Mouse (Mus musculus) adrenal gland, postnatal 25 days (tissue): ENCODE data around the gene Nt5e. TPM values are rescaled to one million over a fixed set of nuclear protein-coding genes. Genes with fewer than 3 reads are reported as not detected.
A peak's percentile ranks its signal among the peaks of the same experiment; 100 is the strongest.

Experiments used
- DNase-seq: peaks from one replicate; pipeline ENCODE4 v3.0.0; 2021; ENCODE audit warnings: mixed read lengths
- total RNA-seq: library from RNA; stranded (reverse); gene quantifications from 2 replicates; pipeline ENCODE4 v1.2.3, GENCODE M21; 2021

The Nt5e gene
- total RNA-seq, 1 experiment from 2014 or later: 12.3 TPM

DNA sequence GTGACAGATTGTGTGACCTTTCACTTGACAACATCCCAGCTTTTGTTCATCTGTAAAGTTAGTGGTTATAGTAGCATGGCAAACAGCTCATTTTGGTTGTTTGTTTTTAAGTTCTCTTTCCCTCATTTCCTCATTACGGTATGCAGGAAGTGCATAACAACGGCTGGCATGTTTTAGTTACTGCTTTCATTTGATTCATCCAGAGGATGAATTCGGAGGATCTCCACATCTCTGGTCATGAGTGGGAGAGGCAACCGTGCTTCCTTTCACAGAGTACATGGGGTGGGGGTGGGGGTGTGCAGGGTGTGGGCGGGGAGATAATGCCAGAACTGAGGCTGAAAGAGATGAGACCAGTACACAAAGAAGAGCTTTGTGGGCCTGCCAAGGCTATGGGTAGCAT, 19.9 kb downstream of the Nt5e start:
- no peak for DNase-seq

DNA sequence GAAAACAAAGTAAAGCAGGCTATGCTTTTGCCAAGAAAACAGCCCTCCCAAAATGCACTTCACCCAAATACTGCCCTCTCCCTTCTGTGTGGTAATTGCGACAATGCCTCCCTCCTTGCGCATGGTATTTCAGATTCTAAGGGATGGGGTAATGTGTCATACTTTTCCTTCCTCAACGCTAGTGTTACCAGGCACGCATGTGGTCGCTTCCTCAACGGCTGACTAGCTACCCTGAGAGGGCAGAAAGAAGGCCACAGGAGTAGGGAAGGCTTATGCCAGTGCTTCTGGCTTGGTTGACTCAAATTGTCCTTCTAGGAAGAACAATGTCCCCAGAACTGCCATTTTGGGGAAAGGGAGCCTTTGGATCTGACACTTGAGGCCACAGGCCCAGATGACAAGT, 21.6 kb downstream of the Nt5e start:
- DNase-seq: no peak

DNA sequence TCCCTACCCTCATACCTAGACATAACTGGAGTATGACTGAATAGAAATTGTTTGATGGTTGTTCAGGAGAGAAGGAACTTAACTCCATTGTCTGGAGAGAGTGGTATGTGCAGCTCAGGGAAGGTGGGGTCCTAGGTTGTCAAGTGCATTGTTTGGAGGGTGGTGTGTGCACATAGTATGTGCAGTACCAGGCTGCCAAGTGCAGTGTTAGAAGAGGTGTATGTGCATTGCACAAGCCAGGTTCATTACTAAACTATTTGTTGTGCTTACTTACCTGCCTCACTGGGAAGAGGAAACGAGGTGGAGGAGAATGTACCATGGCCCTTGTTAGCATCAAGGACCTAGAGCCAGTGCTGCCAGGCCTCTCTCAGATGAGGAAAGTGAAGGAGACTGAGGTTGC, 23.3 kb downstream of the Nt5e start:
- no peak for DNase-seq

DNA sequence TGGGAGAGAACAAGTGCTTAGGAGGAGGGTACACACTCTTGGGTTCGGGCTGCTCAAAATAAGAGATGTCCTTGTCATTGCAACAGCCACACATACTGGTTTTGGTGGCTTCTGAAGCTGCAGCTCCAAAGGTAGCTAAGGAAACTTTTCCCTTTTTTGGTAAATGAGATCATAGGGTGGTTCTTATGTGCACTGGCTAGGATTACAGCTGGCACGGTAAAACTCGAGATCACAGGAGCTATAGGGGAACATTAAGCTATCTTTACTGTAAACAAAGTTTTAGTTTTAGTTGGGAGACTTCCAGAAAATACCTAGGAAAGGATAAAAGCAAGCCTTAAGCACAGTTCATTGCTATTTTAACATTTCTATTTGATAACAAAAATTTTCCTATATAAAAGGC, 24.2 kb downstream of the Nt5e start:
- DNase-seq: no peak

DNA sequence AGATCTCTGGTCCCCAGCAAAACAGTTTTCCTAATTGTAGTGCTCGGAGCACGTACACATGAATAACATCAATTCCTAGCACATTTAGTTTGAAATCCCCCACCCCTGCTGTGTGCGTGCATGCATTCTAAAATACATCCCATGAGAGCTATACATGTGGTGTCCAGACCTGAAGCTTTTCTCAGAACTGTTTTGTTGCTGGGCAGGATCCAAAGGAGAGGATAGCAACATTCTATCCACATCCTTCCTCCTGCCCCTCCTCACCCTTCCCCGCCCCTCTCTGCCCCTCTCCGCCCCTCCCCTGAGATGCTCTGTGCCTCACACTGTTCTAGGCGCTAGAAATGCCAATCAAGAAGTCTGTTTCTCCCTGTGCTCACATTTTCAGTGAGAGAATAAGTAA, 25.7 kb downstream of the Nt5e start:
- no peak for DNase-seq

DNA sequence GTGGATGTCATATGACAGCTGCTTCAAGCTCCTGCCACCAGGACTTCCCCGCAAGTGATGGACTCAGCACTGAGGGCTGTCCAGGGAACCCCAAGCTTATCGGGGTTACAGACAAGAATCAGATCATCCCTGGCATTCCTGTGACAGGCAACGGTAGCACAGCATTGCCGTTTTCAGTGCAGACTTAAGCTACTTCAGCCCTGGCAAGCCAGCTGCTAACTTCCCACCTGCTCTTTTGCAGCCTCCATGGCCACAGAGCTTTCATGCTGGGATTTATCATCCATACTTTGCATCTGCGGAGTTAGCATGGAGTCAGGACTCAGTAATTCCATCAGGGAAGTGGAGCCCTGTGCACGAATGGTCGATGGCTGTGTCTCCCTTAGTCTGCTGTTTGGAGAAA, 26.5 kb downstream of the Nt5e start:
- DNase-seq: no peak

DNA sequence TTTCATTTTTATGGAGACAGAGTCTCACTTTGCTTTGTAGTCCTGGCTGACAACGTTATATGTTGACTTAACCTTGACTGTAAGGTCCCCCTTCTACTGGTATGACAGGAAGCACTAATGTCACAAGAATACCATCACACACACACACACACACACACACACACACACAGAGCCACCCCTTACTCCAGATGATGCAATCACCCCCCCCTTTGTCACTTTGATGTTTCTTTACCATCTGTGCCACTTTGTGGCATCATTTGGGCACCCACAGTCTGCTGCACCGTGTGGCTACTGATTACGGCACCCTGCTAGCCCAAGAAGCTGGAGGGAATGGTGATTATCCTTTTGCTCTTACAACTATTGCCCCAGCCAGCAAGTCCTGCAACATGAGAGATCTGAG, 30.2 kb downstream of the Nt5e start:
- DNase-seq: no peak

DNA sequence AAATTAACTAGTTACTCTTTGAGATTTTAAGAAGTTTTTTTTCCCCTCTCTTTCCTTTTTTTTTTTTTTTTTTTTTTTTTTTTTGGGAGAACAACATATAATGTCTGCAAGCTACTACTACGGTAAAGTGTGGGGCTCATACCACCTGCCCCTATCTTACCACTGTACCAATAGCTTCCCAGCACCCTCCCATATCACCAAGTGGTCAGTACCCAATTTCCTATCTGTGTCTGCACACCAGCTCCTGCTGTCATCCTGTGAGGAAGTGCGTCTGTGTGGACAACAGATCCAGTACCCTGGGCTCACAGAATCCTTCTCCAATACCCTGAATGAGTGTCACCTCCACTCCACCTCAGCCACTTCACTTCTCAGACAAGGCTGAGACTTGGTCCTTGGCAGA, 32.1 kb downstream of the Nt5e start:
- DNase-seq: no peak

DNA sequence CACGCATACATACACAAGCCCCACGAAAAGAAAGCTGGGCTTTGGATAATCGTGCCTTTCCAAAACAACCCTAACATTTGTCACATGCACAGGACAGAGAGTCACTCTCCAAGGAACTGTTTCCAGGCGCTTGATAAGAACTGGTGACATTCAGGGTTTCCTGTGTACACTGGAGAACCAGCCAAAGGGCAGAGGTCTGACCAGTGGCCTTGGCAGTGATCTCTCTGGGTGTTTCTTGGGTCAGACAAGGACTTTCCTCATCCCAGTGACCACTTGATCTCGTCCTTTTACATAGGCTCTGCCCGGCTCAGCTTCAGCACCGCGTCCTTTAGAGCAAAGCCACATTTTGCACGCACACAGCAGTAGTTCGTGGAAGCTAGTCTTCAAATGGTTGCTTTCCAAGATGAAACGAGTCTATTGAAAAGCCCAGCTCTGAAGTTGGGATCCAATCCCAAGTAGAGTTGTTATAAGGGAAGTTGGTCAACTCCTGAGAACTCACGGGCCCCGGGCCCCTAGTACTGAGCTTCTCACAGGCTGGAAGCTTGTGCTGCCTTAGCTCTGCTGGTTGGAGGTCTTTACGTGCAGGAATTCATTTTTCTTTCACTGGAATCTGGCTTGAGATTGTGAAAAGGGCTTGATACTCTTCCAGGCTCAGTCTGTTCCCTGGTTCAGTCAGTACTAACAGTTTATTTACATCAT, 34.4 kb downstream of the Nt5e start:
- peak; percentile 34 for DNase-seq

DNA sequence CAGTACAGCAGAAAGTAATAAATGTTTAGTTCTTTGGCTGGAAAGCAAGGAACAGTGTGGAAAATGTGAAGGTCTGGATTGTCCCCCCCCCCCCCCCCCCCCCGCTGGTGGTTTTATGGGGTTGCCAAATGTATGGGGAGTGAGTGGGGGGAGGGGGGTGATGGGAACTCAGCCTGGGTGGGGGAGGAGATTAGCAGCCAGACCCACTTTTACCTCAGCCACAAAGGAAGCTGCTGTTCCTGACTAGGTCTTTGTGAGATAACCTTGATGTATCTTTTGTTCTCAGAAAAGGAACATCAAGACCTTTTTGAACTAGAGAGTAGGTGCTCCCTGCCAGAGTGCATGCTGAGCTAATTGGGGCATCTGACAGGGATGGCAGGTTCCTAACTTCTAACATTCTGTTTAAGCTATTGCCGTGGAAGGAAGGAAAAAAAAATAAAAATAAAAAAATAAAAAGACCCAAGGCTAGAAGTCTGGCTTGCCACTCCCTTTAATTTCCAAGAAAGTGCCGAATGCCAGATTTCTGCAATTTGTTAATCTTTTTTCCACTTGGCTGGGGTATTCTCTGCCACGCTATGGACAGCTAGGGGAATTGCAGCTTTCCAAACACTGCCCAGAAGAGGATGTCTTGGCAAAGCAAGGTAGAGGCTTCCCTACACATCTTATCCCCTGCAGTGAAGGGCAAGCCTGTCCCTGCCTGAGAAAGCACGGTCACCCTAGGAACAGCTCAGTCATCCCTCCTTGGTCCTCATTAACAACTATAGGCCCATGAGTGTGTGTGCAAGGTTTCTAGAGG, 35.3 kb downstream of the Nt5e start:
- no peak for DNase-seq

DNA sequence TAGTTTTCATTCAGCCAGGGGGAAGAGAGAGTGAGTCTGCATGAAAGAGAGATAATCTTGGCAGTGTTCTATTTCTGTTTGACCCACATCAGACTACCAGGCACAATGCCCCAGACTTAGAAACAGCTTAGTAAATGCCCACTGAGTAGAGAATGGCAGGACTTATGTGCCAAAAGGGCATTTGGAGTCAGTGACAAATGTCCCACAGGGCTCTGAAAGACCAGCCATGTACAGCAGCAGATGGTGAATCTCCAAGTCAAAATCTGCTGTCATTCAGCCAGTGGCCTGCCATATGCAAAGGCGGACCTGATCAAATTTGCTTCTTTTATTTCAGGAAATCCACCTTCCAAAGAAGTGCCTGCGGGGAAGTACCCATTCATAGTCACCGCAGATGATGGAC, 36.1 kb downstream of the Nt5e start:
- DNase-seq: no peak

DNA sequence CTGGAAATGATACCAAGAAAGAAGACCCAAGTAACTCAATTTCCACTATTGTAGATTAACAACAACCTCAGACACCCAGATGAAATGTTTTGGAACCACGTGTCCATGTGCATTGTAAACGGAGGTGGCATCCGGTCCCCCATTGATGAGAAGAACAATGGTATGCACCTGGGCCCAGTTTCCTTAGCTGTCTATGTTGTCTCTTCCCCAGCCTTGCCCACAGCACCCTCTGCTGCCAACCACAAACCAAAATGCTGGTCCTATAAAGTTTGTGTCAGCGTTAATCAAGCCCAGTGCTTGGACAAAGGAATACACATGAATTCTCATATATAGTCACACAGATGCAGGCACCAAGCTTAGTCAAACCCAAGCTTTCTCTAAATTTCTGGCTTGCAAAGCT, 39.3 kb downstream of the Nt5e start:
- DNase-seq: no peak

DNA sequence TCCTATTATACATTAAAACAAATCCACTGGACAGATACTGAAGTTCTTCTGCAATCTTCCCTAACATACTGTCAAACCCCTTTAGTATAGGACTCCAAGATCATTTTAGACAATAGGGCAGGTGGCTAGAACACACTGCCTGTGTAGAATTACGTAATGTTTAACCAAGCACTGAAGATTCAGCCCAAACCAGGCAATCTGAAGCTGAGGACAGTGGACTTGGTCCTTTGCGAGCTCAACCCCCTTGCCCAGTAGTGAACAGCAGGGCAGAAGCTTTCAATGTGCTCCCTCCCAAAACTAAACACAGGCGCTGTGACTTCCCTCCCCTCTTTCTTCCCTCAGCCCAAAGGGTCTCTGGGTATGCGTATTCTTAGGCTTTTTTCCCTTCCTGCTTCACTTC, 39.8 kb downstream of the Nt5e start:
- no peak for DNase-seq

DNA sequence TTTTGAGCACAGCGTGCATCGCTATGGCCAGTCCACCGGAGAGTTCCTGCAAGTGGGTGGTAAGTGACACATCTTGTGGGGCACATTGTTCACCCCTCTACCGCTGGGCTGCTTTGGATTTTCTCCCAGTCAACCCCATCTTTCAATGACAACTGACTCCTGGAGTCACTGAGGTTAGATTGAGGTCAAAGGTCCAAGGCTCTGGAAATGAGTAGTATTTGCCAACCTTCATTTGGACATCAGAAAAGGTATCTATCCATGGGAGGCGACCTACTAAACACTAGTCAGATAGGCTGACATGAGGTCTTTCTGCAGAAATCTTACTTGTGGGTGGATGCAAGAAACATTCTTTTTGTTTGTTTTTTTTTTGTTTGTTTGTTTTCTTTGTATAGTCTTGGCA, 40.3 kb downstream of the Nt5e start:
- no peak for DNase-seq

DNA sequence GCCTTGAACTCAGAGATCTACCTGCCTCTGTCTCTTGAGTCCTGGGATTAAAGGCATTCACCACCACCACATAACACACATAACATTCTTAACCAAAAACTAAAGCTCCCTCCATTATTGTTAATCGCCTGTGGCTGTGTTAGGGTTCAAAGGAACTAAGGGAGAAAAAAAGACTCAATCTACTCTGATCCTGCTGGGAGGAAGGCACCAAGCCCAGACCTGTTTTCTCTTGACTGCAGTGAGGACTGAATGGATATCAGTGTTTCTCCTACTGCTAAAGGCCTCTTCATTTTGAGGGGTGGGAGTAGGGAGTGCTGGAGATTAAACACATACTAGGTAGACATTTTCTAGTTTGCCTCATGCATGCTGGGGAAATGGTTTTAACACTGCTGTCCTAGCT, 40.8 kb downstream of the Nt5e start:
- DNase-seq: no peak

DNA sequence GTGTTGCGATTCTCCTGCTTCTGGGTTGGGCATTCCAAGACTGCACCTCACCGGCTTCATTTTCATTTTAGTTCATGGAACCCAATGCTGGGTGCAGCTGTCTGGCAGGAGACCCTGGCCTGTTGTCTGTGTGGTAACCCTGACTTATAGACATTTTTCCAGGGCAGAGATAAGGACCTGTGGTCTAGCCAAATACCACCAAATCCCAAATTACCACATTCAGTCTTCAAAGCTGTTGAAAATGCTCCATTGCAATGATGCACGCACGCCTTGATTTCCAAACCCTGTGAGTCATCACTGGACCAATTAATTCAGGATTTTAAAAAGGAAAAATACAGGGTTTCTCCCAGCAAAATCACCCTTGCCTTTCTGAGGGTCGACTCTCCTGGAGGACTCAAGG, 41.5 kb downstream of the Nt5e start:
- DNase-seq: no peak

DNA sequence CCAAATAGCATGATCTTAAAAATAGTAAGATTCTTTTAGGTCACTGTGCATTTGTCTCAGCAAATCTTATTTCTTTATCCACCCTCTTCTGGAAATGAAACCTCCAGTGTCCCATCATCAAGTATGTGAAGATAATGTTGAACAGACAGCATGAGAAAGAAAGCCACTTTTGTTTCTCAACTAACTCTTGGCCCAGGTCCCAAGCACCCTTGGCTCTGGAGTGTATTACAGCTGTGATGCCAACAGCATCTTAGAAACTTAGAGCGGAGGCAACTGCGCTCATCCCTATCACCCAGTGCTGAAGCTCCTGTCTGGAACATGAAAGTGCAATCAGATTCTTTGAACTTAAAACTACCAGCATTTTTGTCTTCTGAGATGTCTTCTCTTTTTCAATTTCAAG, 42.7 kb downstream of the Nt5e start:
- DNase-seq: no peak

DNA sequence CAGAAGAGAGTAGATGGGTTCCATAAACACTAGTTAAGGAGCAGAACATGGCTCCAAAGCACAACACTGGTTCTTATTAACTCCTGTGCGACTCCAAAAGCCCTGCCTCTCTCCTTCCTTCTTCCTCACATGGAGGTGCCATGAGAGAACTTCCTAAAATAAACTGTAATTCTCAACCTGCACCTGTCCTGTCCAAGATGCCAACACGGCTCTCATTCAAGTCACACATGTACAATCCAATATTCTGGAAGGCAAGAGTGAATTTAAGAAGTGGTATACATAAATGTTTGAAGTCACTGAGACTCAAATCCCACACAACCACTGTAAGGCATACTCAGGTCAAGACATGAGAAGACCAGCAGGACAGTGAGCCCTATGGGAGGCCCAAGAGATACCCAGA, 44.2 kb downstream of the Nt5e start:
- no peak for DNase-seq

DNA sequence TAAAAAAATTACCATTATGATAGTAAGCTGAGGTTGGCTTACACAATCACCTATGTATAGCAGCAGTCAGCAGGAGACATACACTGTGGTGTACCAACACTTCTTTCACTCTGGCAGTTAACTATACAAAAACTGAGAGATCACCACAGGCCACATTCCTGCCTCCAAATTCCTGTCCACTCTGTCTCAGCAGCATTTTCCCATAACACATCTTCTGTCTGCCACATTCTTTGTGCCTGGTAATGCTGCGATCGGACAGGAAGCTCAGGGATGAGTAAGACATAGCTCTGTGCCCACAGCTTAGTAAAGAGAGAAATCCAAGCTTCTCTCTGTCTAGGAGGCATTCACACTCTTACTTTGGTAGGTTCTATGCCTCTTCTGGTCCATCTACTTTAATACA, 46.0 kb downstream of the Nt5e start:
- no peak for DNase-seq

DNA sequence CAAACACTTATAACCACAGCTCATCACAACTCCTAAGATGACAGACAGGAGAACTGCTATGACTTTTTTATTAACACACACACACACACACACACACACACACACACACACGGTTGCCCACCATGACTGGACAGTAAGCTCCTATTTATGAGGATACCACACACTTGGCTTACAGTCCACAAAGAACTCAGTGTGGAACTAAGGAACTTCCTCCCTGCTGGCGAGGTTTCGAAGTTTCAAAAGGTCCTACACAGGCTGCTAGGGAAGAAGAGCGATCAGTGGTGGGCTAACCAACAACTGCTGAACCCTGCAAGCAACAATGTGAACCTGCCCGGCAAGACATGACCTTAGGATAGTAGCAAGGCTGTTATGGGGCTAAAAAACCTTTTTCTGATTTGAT, 50.5 kb downstream of the Nt5e start:
- no peak for DNase-seq

DNA sequence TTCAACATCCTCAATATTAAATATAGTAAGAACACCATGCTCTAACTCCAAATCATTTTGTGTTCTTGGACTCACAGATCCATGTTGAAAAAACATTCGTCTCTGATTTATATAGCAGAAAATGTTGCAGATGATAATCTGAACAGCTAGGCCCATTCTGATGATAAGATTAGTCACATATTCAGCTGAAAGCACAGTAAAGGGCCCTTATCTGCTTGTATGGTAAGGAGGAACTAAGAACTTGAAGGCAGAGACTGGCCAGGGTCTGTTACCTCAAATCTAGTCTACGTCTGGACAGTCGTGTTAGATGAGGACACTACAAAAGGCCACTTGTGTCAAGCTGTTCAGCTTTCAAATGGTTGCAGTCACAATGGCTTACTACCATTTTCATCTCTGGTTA, 52.1 kb downstream of the Nt5e start:
- DNase-seq: no peak

DNA sequence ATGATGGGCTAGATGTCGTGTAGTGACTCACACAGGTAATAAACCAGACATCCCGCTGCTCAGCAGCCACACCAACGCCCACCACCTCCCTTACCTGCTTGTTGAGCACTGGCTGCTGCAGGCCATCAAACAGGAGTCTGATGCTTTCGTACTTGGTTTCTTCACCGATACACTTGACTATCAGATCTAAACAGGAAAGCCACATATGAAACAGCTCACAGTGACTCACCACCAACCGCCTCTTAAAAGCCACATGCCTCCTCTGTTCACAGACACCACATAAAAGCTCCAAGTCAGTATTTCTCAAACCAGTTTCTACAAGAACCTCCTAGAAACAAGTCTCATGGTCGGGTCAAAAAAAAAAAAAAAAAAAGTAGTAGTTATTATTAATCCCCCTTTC, 53.1 kb downstream of the Nt5e start:
- DNase-seq: no peak

DNA sequence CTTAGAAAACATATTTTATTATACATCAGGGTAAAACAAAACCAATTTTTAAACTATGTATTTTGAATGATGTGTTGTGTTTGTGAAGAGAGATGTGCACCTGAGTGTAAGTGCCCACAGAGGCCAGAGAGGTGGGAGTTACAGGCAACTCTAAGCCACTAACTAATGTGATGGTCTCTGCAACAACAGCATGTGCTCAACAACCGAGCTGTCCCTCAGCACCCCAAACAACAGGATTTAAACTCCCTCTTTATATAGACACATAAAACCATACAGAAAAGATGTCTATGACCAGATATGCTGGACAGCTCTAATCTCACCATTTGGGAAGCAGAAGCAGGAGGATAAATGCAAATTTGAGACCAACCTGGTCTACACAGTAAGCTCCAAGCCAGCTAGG, 53.5 kb downstream of the Nt5e start:
- DNase-seq: no peak

DNA sequence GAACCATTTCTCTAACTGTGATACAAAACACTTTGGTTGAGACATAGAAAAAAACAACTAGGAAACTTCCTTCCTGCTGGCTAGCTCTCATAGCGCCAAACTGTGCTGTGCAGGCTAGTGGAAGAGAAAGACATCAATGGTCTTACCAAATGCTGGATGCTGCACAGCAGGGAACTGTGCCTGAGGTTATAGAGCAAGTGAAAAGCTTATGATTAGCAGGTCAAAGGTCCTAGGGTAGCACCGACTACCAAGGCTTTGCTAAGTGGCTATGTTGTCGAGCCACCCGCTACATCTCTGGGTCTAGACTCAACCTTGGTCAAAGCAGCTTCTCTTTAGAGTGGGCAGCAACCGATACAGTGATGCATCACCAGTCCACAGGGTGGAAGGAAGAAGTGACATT, 61.8 kb downstream of the Nt5e start:
- DNase-seq: no peak
